Mouse (Mus musculus) stomach, adult 2 months (tissue): ENCODE data around the gene Prkag1. TPM values are rescaled to one million over a fixed set of nuclear protein-coding genes. Genes with fewer than 3 reads are reported as not detected.

Experiments used
- polyA plus RNA-seq: library from polyadenylated mRNA; depleted of rRNA; stranded (reverse); fragments of >200 nt; gene quantifications from 2 replicates; pipeline ENCODE4 v1.2.3, GENCODE M21; 2012; rRNA removed

Gene Prkag1
- 27.3 and 30.3 TPM in 2 replicates for polyA plus RNA-seq

GRCm38 (mm10) chr15:98830736-98831683 is at the start of gene Prkag1:
Gene Prkag1, minus strand, starts transcription at chr15:98831521.

GRCm38 (mm10) chr15:98871070-98871915 is 40.0 kb upstream of the Prkag1 start, which contains the start of gene Kmt2d:
Gene Kmt2d, minus strand, starts transcription at chr15:98871204.

GRCm38 (mm10) chr15:98809390-98809789 is 21.9 kb downstream of the Prkag1 start, which contains the start of gene Ddn:
Gene Ddn, minus strand, starts transcription at chr15:98809490.

GRCm38 (mm10) chr15:98789661-98790535 is 41.4 kb downstream of the Prkag1 start, which contains the start of gene Wnt1:
Gene Wnt1, plus strand, starts transcription at chr15:98789857.

GRCm38 (mm10) chr15:98777762-98778161 is 53.6 kb downstream of the Prkag1 start, which contains the start of gene Wnt10b:
Gene Wnt10b, minus strand, starts transcription at chr15:98778150.

Other genes with a start within 250 kb of the Prkag1 start
- 45.7 and 64.2 TPM in 2 replicates for gene Adcy6, start 221.4 kb downstream of the Prkag1 start, polyA plus RNA-seq
- gene Cacnb3, start 200.7 kb downstream of the Prkag1 start, polyA plus RNA-seq, result 38.3 and 44.2 TPM in 2 replicates
- 11.8 and 12.9 TPM in 2 replicates for gene Ddx23, start 168.6 kb downstream of the Prkag1 start, polyA plus RNA-seq
- gene Rnd1, start 154.1 kb downstream of the Prkag1 start, polyA plus RNA-seq, result 0.57 and 0.62 TPM in 2 replicates
- gene Ccdc65, start 123.3 kb downstream of the Prkag1 start, polyA plus RNA-seq, result 0.43 and 0.45 TPM in 2 replicates
- gene Fkbp11, start 103.3 kb downstream of the Prkag1 start, polyA plus RNA-seq, result 18.3 and 25.4 TPM in 2 replicates
- 36.3 and 39.5 TPM in 2 replicates for gene Arf3, start 68.3 kb downstream of the Prkag1 start, polyA plus RNA-seq
- gene Wnt10b, start 53.4 kb downstream of the Prkag1 start, polyA plus RNA-seq, result 0.16 and 0.58 TPM in 2 replicates
- not detected in 2 replicates for gene Wnt1, start 41.7 kb downstream of the Prkag1 start, polyA plus RNA-seq
- gene Ddn, start 22.0 kb downstream of the Prkag1 start, polyA plus RNA-seq, result 0.02 TPM in 2 replicates
- gene Kmt2d, start 39.7 kb upstream of the Prkag1 start, polyA plus RNA-seq, result 8.0 and 11.3 TPM in 2 replicates
- 0.75 and 0.82 TPM in 2 replicates for gene Rhebl1, start 63.0 kb upstream of the Prkag1 start, polyA plus RNA-seq
- 0.37 and 0.70 TPM in 2 replicates for gene Dhh, start 67.0 kb upstream of the Prkag1 start, polyA plus RNA-seq
- 20.0 and 33.4 TPM in 2 replicates for gene Lmbr1l, start 86.7 kb upstream of the Prkag1 start, polyA plus RNA-seq
- gene Tuba1b, start 103.0 kb upstream of the Prkag1 start, polyA plus RNA-seq, result 349 and 354 TPM in 2 replicates
- gene Gm49450, start 122.0 kb upstream of the Prkag1 start, polyA plus RNA-seq, result 30.3 and 59.8 TPM in 2 replicates
- 130 and 134 TPM in 2 replicates for gene Tuba1a, start 122.2 kb upstream of the Prkag1 start, polyA plus RNA-seq
- gene Tuba1c, start 198.4 kb upstream of the Prkag1 start, polyA plus RNA-seq, result 186 and 201 TPM in 2 replicates
- gene Prph, start 223.7 kb upstream of the Prkag1 start, polyA plus RNA-seq, result 4.5 and 8.5 TPM in 2 replicates
- 6.1 and 9.0 TPM in 2 replicates for gene Troap, start 243.1 kb upstream of the Prkag1 start, polyA plus RNA-seq